Mouse (Mus musculus) hindbrain, embryonic 11.5 days (tissue): ENCODE measurements around the gene Neurl2. TPM values are rescaled to one million over a fixed set of nuclear protein-coding genes. Genes with fewer than 3 reads are reported as not detected.

Experiments used
- ATAC-seq: fragments of 200-750 bp; cut with Nextera tagmentation; 2 replicates; pipeline ENCODE4 v1.8.0; 2017; ENCODE audit warnings: mild to moderate bottlenecking, moderate TSS enrichment, moderate library complexity; ENCODE audit not compliant: low FRiP score
- DNase-seq: peaks from one replicate; pipeline ENCODE4 v3.0.0-alpha.2; 2015; ENCODE audit warnings: low spot score
- H3K27ac ChIP-seq: fragments of 300-500 bp; sonication (generic); 2 replicates; pipeline ENCODE4 v1.5.1; 2014; ENCODE audit warnings: mild to moderate bottlenecking, low read depth, low read length
- H3K27me3 ChIP-seq: fragments of 300-500 bp; sonication (generic); 2 replicates; pipeline ENCODE4 v1.6.1; 2014; ENCODE audit warnings: mild to moderate bottlenecking, low read length, moderate library complexity, mixed read lengths; ENCODE audit not compliant: control insufficient read depth, insufficient read depth
- H3K36me3 ChIP-seq: fragments of 300-500 bp; sonication (generic); 2 replicates; pipeline ENCODE4 v1.6.1; 2014; ENCODE audit warnings: mild to moderate bottlenecking, low read length, moderate library complexity, mixed read lengths; ENCODE audit not compliant: control insufficient read depth, insufficient read depth
- H3K4me1 ChIP-seq: fragments of 300-500 bp; sonication (generic); replicated peaks from 2 replicates; pipeline ENCODE4 v1.6.1; 2014; ENCODE audit warnings: low read length, mixed read lengths; ENCODE audit not compliant: control insufficient read depth, insufficient read depth
- H3K4me2 ChIP-seq: fragments of 300-500 bp; sonication (generic); replicated peaks from 2 replicates; pipeline ENCODE4 v1.6.1; 2014; ENCODE audit warnings: mild to moderate bottlenecking, low read depth, low read length
- H3K4me3 ChIP-seq: fragments of 300-500 bp; sonication (generic); 2 replicates; pipeline ENCODE4 v1.5.1; 2014; ENCODE audit warnings: low read depth, low read length
- H3K9ac ChIP-seq: fragments of 300-500 bp; sonication (generic); 2 replicates; pipeline ENCODE4 v1.6.1; 2014; ENCODE audit warnings: low read depth, low read length
- H3K9me3 ChIP-seq: fragments of 300-500 bp; sonication (generic); 2 replicates; pipeline ENCODE4 v1.6.1; 2016; ENCODE audit warnings: low read length; ENCODE audit not compliant: control insufficient read depth
- WGBS: fragments of 180-500 bp; shearing (Covaris S2); extraction: QIAGEN DNeasy Blood & Tissue Kit; methylation state at CpG from one replicate; pipeline ENCODE4 v1.1.7; 2014; 5-methylcytosine and 5-hydroxymethylcytosine counted together
- polyA plus RNA-seq: library from polyadenylated mRNA; unstranded; fragments of >200 nt; fragmentation: Nextera tagmentation; extraction: Ambion mirVana; gene quantifications from 2 replicates; pipeline ENCODE4 v1.2.1, GENCODE M21; 2014

The Neurl2 gene
- polyA plus RNA-seq, 1 experiment from 2014 or later, result 3.0 TPM

- Histone ChIP-seq H3K36me3 (no peaks in the 10 kb centered on the region), H3K4me3 (no peak overlapping the region), H3K4me2 (no peak overlapping the region), H3K4me1 (peaks cover 5% of the 10 kb centered on the region; the same call in 1 of the 2 replicates), H3K27me3 (no peaks in the 10 kb centered on the region), H3K9me3 (no peaks in the 10 kb centered on the region), H3K27ac (no peak overlapping the region), H3K9ac (no peak overlapping the region)
- ATAC-seq (no peak), DNase-seq (no peak)
- 88% methylated on average over 16 of the region's 16 CpGs for WGBS
Measured at GRCm38 (mm10) chr2:164827146-164827850, 6.0 kb downstream of the Neurl2 start.

GRCm38 (mm10) chr2:164825521-164825920 is 7.7 kb downstream of the Neurl2 start:
- H3K4me3 ChIP-seq, result no peak overlapping the region
- H3K27ac ChIP-seq, result no peak overlapping the region
- H3K36me3 ChIP-seq, result no peaks in the 10 kb centered on the region
- peaks cover 6% of the 10 kb centered on the region; the same call in 1 of the 2 replicates for H3K4me1 ChIP-seq
- WGBS, result 95% methylated on average over 17 of the region's 17 CpGs
- no peaks in the 10 kb centered on the region for H3K27me3 ChIP-seq
- no peak for DNase-seq
- H3K9ac ChIP-seq, result no peak overlapping the region
- H3K4me2 ChIP-seq, result no peak overlapping the region
- no peak for ATAC-seq
- no peaks in the 10 kb centered on the region for H3K9me3 ChIP-seq

- no peak overlapping the region for H3K9ac ChIP-seq
Measured at GRCm38 (mm10) chr2:164823969-164824368, 9.3 kb downstream of the Neurl2 start.

GRCm38 (mm10) chr2:164823181-164823585 is 10.1 kb downstream of the Neurl2 start:
- Histone ChIP-seq H3K4me1 (peaks cover 6% of the 10 kb centered on the region; the same call in 1 of the 2 replicates), H3K9ac (peak overlapping the region; percentile 72), H3K4me2 (peak overlapping the region; percentile 48), H3K27me3 (no peaks in the 10 kb centered on the region), H3K27ac (peak overlapping the region; percentile 75), H3K36me3 (no peaks in the 10 kb centered on the region), H3K9me3 (no peaks in the 10 kb centered on the region), H3K4me3 (peak overlapping the region; percentile 71)
- ATAC-seq (peak; percentile 85), DNase-seq (no peak)
- 3% methylated on average over 10 of the region's 10 CpGs for WGBS

More at GRCm38 (mm10) chr2:164823969-164824368, 9.3 kb downstream of the Neurl2 start:
- ATAC-seq (no peak), DNase-seq (no peak)
- WGBS, result 95% methylated on average over 4 of the region's 4 CpGs
- no peaks in the 10 kb centered on the region for H3K9me3 ChIP-seq
- no peaks in the 10 kb centered on the region for H3K27me3 ChIP-seq
- H3K4me1 ChIP-seq, result peaks cover 6% of the 10 kb centered on the region; the same call in 1 of the 2 replicates
- no peak overlapping the region for H3K4me2 ChIP-seq
- H3K27ac ChIP-seq, result no peak overlapping the region
- no peak overlapping the region for H3K4me3 ChIP-seq
- H3K36me3 ChIP-seq, result no peaks in the 10 kb centered on the region

GRCm38 (mm10) chr2:164822636-164823165 is 10.6 kb downstream of the Neurl2 start, which contains the start of gene Zswim1:
Gene Zswim1, plus strand, starts transcription at chr2:164822686.
- WGBS, result 2% methylated on average over 32 of the region's 32 CpGs
- peak; percentile 100 for DNase-seq
- Histone ChIP-seq H3K4me1 (peaks cover 6% of the 10 kb centered on the region; the same call in 1 of the 2 replicates), H3K36me3 (no peaks in the 10 kb centered on the region), H3K9ac (peak within 1 kb of the TSS; percentile 72), H3K4me2 (peak within 1 kb of the TSS; percentile 48), H3K27me3 (no peaks in the 10 kb centered on the region), H3K4me3 (peak within 1 kb of the TSS; percentile 71), H3K27ac (peak within 1 kb of the TSS; percentile 75), H3K9me3 (no peaks in the 10 kb centered on the region)
- peak; percentile 99 for ATAC-seq

GRCm38 (mm10) chr2:164821060-164821459 is 12.2 kb downstream of the Neurl2 start:
- no peaks in the 10 kb centered on the region for H3K27me3 ChIP-seq
- H3K9ac ChIP-seq, result no peak overlapping the region
- DNase-seq (no peak), ATAC-seq (no peak)
- no peak overlapping the region for H3K4me3 ChIP-seq
- H3K9me3 ChIP-seq, result no peaks in the 10 kb centered on the region
- H3K4me1 ChIP-seq, result peaks cover 6% of the 10 kb centered on the region; the same call in 1 of the 2 replicates
- no peaks in the 10 kb centered on the region for H3K36me3 ChIP-seq
- H3K27ac ChIP-seq, result no peak overlapping the region
- no peak overlapping the region for H3K4me2 ChIP-seq
- 91% methylated on average over 6 of the region's 6 CpGs for WGBS

- 63% methylated on average over 5 of the region's 5 CpGs for WGBS
- Histone ChIP-seq H3K9ac (no peak overlapping the region), H3K27me3 (no peaks in the 10 kb centered on the region), H3K4me1 (peaks cover 3% of the 10 kb centered on the region; the same call in 1 of the 2 replicates), H3K9me3 (no peaks in the 10 kb centered on the region), H3K4me3 (no peak overlapping the region), H3K4me2 (no peak overlapping the region), H3K36me3 (no peaks in the 10 kb centered on the region), H3K27ac (no peak overlapping the region)
- ATAC-seq (no peak), DNase-seq (peak; percentile 18)
Measured at GRCm38 (mm10) chr2:164817703-164818102, 15.6 kb downstream of the Neurl2 start.

- Histone ChIP-seq H3K4me2 (no peak overlapping the region), H3K4me1 (peaks cover under 1% of the 10 kb centered on the region; the same call in 1 of the 2 replicates), H3K9me3 (no peaks in the 10 kb centered on the region), H3K36me3 (no peaks in the 10 kb centered on the region), H3K27me3 (no peaks in the 10 kb centered on the region), H3K4me3 (no peak overlapping the region), H3K9ac (no peak overlapping the region), H3K27ac (no peak overlapping the region)
- DNase-seq, result no peak
- 89% methylated on average over 6 of the region's 6 CpGs for WGBS
- no peak for ATAC-seq
Measured at GRCm38 (mm10) chr2:164817206-164817605, 16.1 kb downstream of the Neurl2 start.

GRCm38 (mm10) chr2:164815821-164816220 is 17.4 kb downstream of the Neurl2 start:
- Histone ChIP-seq H3K27ac (no peak overlapping the region), H3K27me3 (no peaks in the 10 kb centered on the region), H3K9ac (no peak overlapping the region), H3K4me1 (no peaks in the 10 kb centered on the region), H3K36me3 (no peaks in the 10 kb centered on the region), H3K9me3 (no peaks in the 10 kb centered on the region), H3K4me2 (no peak overlapping the region), H3K4me3 (no peak overlapping the region)
- WGBS, result 92% methylated on average over 8 of the region's 8 CpGs
- DNase-seq (no peak), ATAC-seq (no peak)
